Mouse (Mus musculus) CH12.LX (cell line): ENCODE measurements around the gene Pih1d2. TPM values are rescaled to one million over a fixed set of nuclear protein-coding genes. Genes with fewer than 3 reads are reported as not detected.

Experiments used
- DNase-seq: peaks from one replicate; pipeline ENCODE4 v3.0.0-alpha.2; 2013; ENCODE audit errors: extremely low read depth
- H3K27ac ChIP-seq: 2 replicates; pipeline ENCODE4 v1.5.1; 2012; ENCODE audit warnings: low read depth, mild to moderate bottlenecking, control low read depth, moderate library complexity; ENCODE audit not compliant: insufficient read depth
- H3K27me3 ChIP-seq: replicated peaks from 2 replicates; pipeline ENCODE3; 2012; ENCODE audit warnings: inconsistent platforms
- H3K36me3 ChIP-seq, 2 experiments: replicated peaks in 1 of 2; 2 replicates each; pipeline versions ENCODE3 to v1.6.1; 2012; ENCODE audit warnings: inconsistent platforms in 1 of 2, low read length in 1 of 2, mild to moderate bottlenecking in 1 of 2, mixed read lengths in 1 of 2, moderate library complexity in 1 of 2; ENCODE audit not compliant: control insufficient read depth in 1 of 2, insufficient read depth in 1 of 2
- H3K4me1 ChIP-seq, 2 experiments: 2 replicates each; pipeline ENCODE4 v1.6.1; 2012; ENCODE audit warnings: inconsistent platforms in 1 of 2, moderate library complexity in 1 of 2; ENCODE audit not compliant: insufficient read depth in 2 of 2, control insufficient read depth in 1 of 2
- H3K4me2 ChIP-seq: 2 replicates; pipeline ENCODE4 v1.6.1; 2012; ENCODE audit warnings: low read depth, mild to moderate bottlenecking, control low read depth; ENCODE audit not compliant: poor library complexity, insufficient read depth, severe bottlenecking
- H3K4me3 ChIP-seq, 3 experiments: fragments of 150-350 bp in 1 of 3; sonication (generic) in 1 of 3; replicated peaks in 1 of 3; 2 replicates each; pipeline versions ENCODE3 to v1.5.1; 2011 to 2012; ENCODE audit warnings: low read depth in 2 of 3, low read length in 2 of 3, mild to moderate bottlenecking in 2 of 3, moderate library complexity in 2 of 3, control low read depth in 1 of 3, improper control_type of control experiment in 1 of 3, inconsistent platforms in 1 of 3, mixed read lengths in 1 of 3; ENCODE audit not compliant: poor library complexity in 1 of 3
- H3K79me2 ChIP-seq: replicated peaks from 2 replicates; pipeline ENCODE4 v1.6.1; 2012; ENCODE audit warnings: mild to moderate bottlenecking, moderate library complexity; ENCODE audit not compliant: control insufficient read depth, poor library complexity, insufficient read depth, severe bottlenecking; ENCODE audit errors: extremely low read depth
- H3K9ac ChIP-seq: 2 replicates; pipeline ENCODE4 v1.6.1; 2012; ENCODE audit warnings: low read depth, mild to moderate bottlenecking, control low read depth, moderate library complexity; ENCODE audit not compliant: insufficient read depth
- H3K9me3 ChIP-seq: replicated peaks from 2 replicates; pipeline ENCODE3; 2012; ENCODE audit warnings: low read length, inconsistent platforms, mixed read lengths
- BHLHE40 ChIP-seq: IDR thresholded peaks from 2 replicates; pipeline ENCODE4 v1.6.1; 2011; ENCODE audit warnings: mild to moderate bottlenecking, low read depth, low read length, improper control_type of control experiment
- CHD1 ChIP-seq: IDR thresholded peaks from 2 replicates; pipeline ENCODE4 v1.6.1; 2012; ENCODE audit warnings: low read depth, low read length, improper control_type of control experiment, inconsistent platforms
- CTCF ChIP-seq, 2 experiments: IDR thresholded peaks in 1 of 2; conservative IDR thresholded peaks in 1 of 2; 2 replicates each; pipeline ENCODE4 v1.5.1; 2011 to 2012; ENCODE audit warnings: low read depth in 2 of 2, low read length in 2 of 2, improper control_type of control experiment in 1 of 2, inconsistent platforms in 1 of 2, mild to moderate bottlenecking in 1 of 2, moderate library complexity in 1 of 2
- EP300 ChIP-seq: IDR thresholded peaks from 2 replicates; pipeline ENCODE4 v1.6.1; 2011; ENCODE audit warnings: low read length, improper control_type of control experiment
- ETS1 ChIP-seq: conservative IDR thresholded peaks from 2 replicates; pipeline ENCODE4 v1.6.1; 2012; ENCODE audit warnings: low read depth, mild to moderate bottlenecking, inconsistent platforms, low read length, improper control_type of control experiment, moderate library complexity
- GABPA ChIP-seq: IDR thresholded peaks from 2 replicates; pipeline ENCODE4 v1.6.1; 2012; ENCODE audit warnings: low read depth, low read length, improper control_type of control experiment, inconsistent platforms; ENCODE audit not compliant: insufficient replicate concordance
- HCFC1 ChIP-seq: IDR thresholded peaks from 2 replicates; pipeline ENCODE4 v1.6.1; 2012; ENCODE audit warnings: low read depth, mild to moderate bottlenecking, inconsistent platforms, low read length, improper control_type of control experiment
- KAT2A ChIP-seq: IDR thresholded peaks from 2 replicates; pipeline ENCODE4 v1.6.1; 2012; ENCODE audit warnings: low read length, improper control_type of control experiment, inconsistent platforms; ENCODE audit not compliant: insufficient replicate concordance
- MAFK ChIP-seq: IDR thresholded peaks from 2 replicates; pipeline ENCODE4 v1.6.1; 2011; ENCODE audit warnings: low read length, improper control_type of control experiment; ENCODE audit not compliant: insufficient replicate concordance
- MAZ ChIP-seq: IDR thresholded peaks from 2 replicates; pipeline ENCODE4 v1.6.1; 2012; ENCODE audit warnings: low read depth, mild to moderate bottlenecking, inconsistent platforms, low read length, improper control_type of control experiment, moderate library complexity
- MEF2A ChIP-seq: IDR thresholded peaks from 2 replicates; pipeline ENCODE4 v1.6.1; 2014; ENCODE audit warnings: low read depth, mild to moderate bottlenecking, inconsistent platforms, low read length, improper control_type of control experiment, borderline replicate concordance
- MYC ChIP-seq: IDR thresholded peaks from 2 replicates; pipeline ENCODE4 v1.6.1; 2011; ENCODE audit warnings: low read depth, mild to moderate bottlenecking, improper control_type of control experiment, low read length
- PAX5 ChIP-seq: IDR thresholded peaks from 2 replicates; pipeline ENCODE4 v1.6.1; 2012; ENCODE audit warnings: low read length, inconsistent platforms, mixed read lengths
- RAD21 ChIP-seq: IDR thresholded peaks from 2 replicates; pipeline ENCODE4 v1.6.1; 2011; ENCODE audit warnings: low read depth, mild to moderate bottlenecking, low read length, improper control_type of control experiment, moderate library complexity
- SIN3A ChIP-seq: IDR thresholded peaks from 2 replicates; pipeline ENCODE4 v1.6.1; 2012; ENCODE audit warnings: low read length, improper control_type of control experiment, inconsistent platforms
- TCF12 ChIP-seq: IDR thresholded peaks from 2 replicates; pipeline ENCODE4 v1.6.1; 2014; ENCODE audit warnings: low read depth, mild to moderate bottlenecking, inconsistent platforms, low read length, improper control_type of control experiment
- USF1 ChIP-seq: IDR thresholded peaks from 2 replicates; pipeline ENCODE4 v1.6.1; 2014; ENCODE audit warnings: low read depth, mild to moderate bottlenecking, inconsistent platforms, low read length, improper control_type of control experiment
- USF2 ChIP-seq: conservative IDR thresholded peaks from 2 replicates; pipeline ENCODE4 v1.6.1; 2011; ENCODE audit warnings: low read depth, low read length, improper control_type of control experiment
- ZC3H11A ChIP-seq: IDR thresholded peaks from 2 replicates; pipeline ENCODE4 v1.6.1; 2012; ENCODE audit warnings: low read depth, mild to moderate bottlenecking, inconsistent platforms, low read length, improper control_type of control experiment
- ZKSCAN1 ChIP-seq: IDR thresholded peaks from 2 replicates; pipeline ENCODE4 v1.6.1; 2012; ENCODE audit warnings: low read depth, inconsistent platforms, low read length, improper control_type of control experiment, borderline replicate concordance
- ZNF384 ChIP-seq: IDR thresholded peaks from 2 replicates; pipeline ENCODE4 v1.6.1; 2012; ENCODE audit warnings: low read depth, low read length, improper control_type of control experiment, inconsistent platforms
- dilution Hi-C: fragments of 300-500 bp; cut with MboI; formaldehyde crosslinking; loops from 2 replicates; pipeline ENCODE4 v1.14.3; 2020; ENCODE audit warnings: low sequenced_read_pairs; ENCODE audit not compliant: extremely low pct_unique_long_range_greater_than_20kb, extremely low pct_ligation_motif_present
- in situ Hi-C: fragments of 300-500 bp; cut with MboI; formaldehyde crosslinking; loops from 3 replicates; pipeline ENCODE4 v1.14.3; 2019; ENCODE audit warnings: low sequenced_read_pairs, low pct_ligation_motif_present, low pct_unique_long_range_greater_than_20kb, mixed read lengths
- polyA plus RNA-seq: library from polyadenylated mRNA; unstranded; fragments of >175 nt; gene quantifications from 2 replicates; pipeline ENCODE4 v1.2.1, GENCODE M21; 2012; ENCODE audit warnings: low read depth; ENCODE audit not compliant: insufficient read length
- total RNA-seq, 2 experiments: library from RNA; depleted of rRNA; stranded (reverse); fragments of 300-350 nt in 1 of 2; fragments of >200 nt in 1 of 2; gene quantifications; 2 replicates each; pipeline ENCODE4 v1.2.3; 2012 to 2014

Gene Pih1d2
- total and polyA plus RNA-seq, 3 experiments = 1.8 to 5.5 (median 2.8) TPM

DNA sequence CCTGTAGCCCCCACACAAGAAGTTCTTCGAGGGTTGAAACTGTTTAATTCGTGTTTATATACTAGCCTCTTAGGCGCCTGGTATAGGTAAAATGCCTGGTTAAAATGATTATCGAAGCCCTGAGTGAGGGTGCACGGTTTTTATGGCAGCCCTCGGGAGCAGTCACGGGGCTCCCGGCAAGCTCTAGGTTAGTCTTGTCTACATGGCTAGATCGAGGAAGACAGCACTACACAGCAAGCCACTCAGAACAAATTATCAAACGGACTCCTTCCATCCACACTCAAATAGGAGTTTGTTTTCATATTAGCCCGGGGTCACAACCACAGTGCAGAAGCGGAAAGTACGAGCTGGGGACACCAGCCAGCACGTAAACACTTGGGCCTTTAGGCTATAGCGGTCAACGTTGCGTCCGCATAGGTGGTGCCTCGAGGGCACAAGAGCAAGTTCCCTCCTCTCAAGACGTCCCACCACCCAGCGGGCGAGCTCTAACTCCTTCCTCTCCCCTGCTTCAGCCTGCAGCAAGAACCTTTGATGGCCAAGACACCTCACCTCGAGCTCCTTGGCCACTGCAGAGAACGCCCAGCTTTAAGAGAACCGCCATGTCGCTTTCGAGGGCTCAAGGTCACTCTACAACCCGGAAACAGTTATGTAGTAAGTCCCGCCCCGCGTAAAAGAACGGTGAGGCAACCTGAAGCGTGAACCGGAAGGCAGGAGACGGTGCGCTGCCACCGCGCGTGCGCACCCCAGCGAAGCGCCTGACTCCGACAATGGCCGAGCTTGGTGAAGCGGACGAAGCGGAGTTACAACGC is 13.7 kb upstream of the Pih1d2 start, which contains the start of the genes Sdhd and Timm8b (continued):
- TF ChIP-seq MYC = peak; percentile 68; the same call in 1 of the 2 replicates
- TF ChIP-seq MAZ = no peak
- TF ChIP-seq TCF12 = peak; percentile 94
- TF ChIP-seq USF2 = no peak
- TF ChIP-seq ZKSCAN1 = no peak
- TF ChIP-seq ZC3H11A = no peak
- TF ChIP-seq USF1 = no peak
- no peak for TF ChIP-seq ZNF384
- TF ChIP-seq RAD21 = no peak
- 0 out of 2 replicates have a peak, but pooled peaks have one; percentile 26 for TF ChIP-seq ETS1
- TF ChIP-seq CTCF (conservative IDR thresholded peaks at IDR 0.05 in 1 of 2, IDR thresholded peaks at IDR 0.05 in 1 of 2; ENCODE audit: low read depth in 2 of 2, low read length in 2 of 2) = no peak
- TF ChIP-seq PAX5 = no peak
- peak; percentile 16; the same call in 1 of the 2 replicates for TF ChIP-seq MEF2A
- TF ChIP-seq HCFC1 = peak; percentile 90
- TF ChIP-seq MAFK = no peak
- TF ChIP-seq BHLHE40 = peak; percentile 70
- TF ChIP-seq SIN3A = peak; percentile 90
- TF ChIP-seq KAT2A = peak; percentile 86; the same call in 1 of the 2 replicates
- TF ChIP-seq CHD1 = 0 out of 2 replicates have a peak, but pooled peaks have one; percentile 67
- no peak; the same call in 1 of the 2 replicates for TF ChIP-seq GABPA
- TF ChIP-seq, all 38 proteins: peak for 20

DNA sequence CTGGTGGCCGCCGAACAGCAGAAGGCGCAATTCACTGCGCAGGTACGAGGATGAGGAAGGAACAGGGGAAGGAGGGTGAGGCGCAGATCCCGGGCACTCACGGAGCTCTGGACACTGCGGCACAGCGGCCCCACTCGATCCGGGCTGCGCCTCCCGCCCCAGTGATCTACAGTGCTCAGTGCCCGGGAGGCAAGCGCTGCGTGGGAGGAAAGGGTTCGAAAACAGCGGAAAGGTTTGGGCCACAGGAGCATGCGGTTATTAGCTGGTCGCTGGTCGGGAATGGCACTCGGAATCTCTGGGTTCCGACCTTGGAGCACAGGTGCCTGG is 13.2 kb upstream of the Pih1d2 start:
- Histone ChIP-seq H3K9ac (peak overlapping the region; percentile 92), H3K36me3 (peaks cover 25 to 48% of the 10 kb centered on the region in 2 experiments), H3K27me3 (no peaks in the 10 kb centered on the region), H3K27ac (peak overlapping the region; percentile 62), H3K9me3 (no peaks in the 10 kb centered on the region), H3K4me3 (peak overlapping the region; percentile 80 to 98 (median 84)), H3K4me1 (peaks cover 5 to 34% of the 10 kb centered on the region in 2 experiments; a peak in 3 of 4 replicates), H3K4me2 (peak overlapping the region; percentile 89), H3K79me2 (peaks cover 47% of the 10 kb centered on the region)
- no peak for DNase-seq
- TF ChIP-seq SIN3A = peak; percentile 8; the same call in 1 of the 2 replicates
- TF ChIP-seq EP300 = no peak
- peak in 1 of 2 experiments; percentile 29; a peak in 2 of 4 replicates for TF ChIP-seq CTCF (conservative IDR thresholded peaks at IDR 0.05 in 1 of 2, IDR thresholded peaks at IDR 0.05 in 1 of 2; ENCODE audit: low read depth in 2 of 2, low read length in 2 of 2)
- dilution Hi-C loops (no loop called here), in situ Hi-C loops (loop anchor here (10.0 kb wide), 1 partner anchor 149 kb away; no protein-coding TSS in a partner anchor)
